Mouse (Mus musculus) heart, embryonic 16.5 days (tissue): ENCODE results near the gene Cox15. TPM values are rescaled to one million over a fixed set of nuclear protein-coding genes. Genes with fewer than 3 reads are reported as not detected.
A peak's percentile ranks its signal among the peaks of the same experiment; 100 is the strongest.

ENCODE experiments used
- ATAC-seq: fragments of 200-750 bp; cut with Nextera tagmentation; replicated peaks from 2 replicates; pipeline ENCODE4 v1.8.0; 2017; ENCODE audit warnings: moderate number of reproducible peaks; ENCODE audit not compliant: insufficient read depth, low FRiP score; ENCODE audit errors: extremely low read depth
- H3K27ac ChIP-seq: fragments of 300-500 bp; sonication (generic); 2 replicates; pipeline ENCODE4 v1.5.1; 2014; ENCODE audit warnings: mild to moderate bottlenecking, low read length, control low read depth, moderate library complexity
- H3K27me3 ChIP-seq: fragments of 300-500 bp; sonication (generic); 2 replicates; pipeline ENCODE4 v1.6.1; 2014; ENCODE audit warnings: low read length, mixed read lengths; ENCODE audit not compliant: control insufficient read depth, insufficient read depth
- H3K36me3 ChIP-seq: fragments of 300-500 bp; sonication (generic); 2 replicates; pipeline ENCODE4 v1.6.1; 2014; ENCODE audit not compliant: control insufficient read depth, insufficient read depth
- H3K4me1 ChIP-seq: fragments of 300-500 bp; sonication (generic); 2 replicates; pipeline ENCODE4 v1.6.1; 2014; ENCODE audit warnings: low read length, mixed read lengths; ENCODE audit not compliant: control insufficient read depth, insufficient read depth
- H3K4me2 ChIP-seq: fragments of 300-500 bp; sonication (generic); 2 replicates; pipeline ENCODE4 v1.6.1; 2014; ENCODE audit warnings: low read depth, mild to moderate bottlenecking, control low read depth, low read length
- H3K4me3 ChIP-seq: fragments of 300-500 bp; sonication (generic); 2 replicates; pipeline ENCODE4 v1.5.1; 2014; ENCODE audit warnings: mild to moderate bottlenecking, control low read depth, low read length
- H3K9ac ChIP-seq: fragments of 300-500 bp; sonication (generic); 2 replicates; pipeline ENCODE4 v1.6.1; 2014; ENCODE audit warnings: low read length, control low read depth
- H3K9me3 ChIP-seq: fragments of 300-500 bp; sonication (generic); replicated peaks from 2 replicates; pipeline ENCODE4 v1.6.1; 2016; ENCODE audit warnings: low read length; ENCODE audit not compliant: control insufficient read depth
- WGBS: fragments of 180-500 bp; shearing (Covaris S2); extraction: QIAGEN DNeasy Blood & Tissue Kit; methylation state at CpG from one replicate; pipeline ENCODE4 v1.1.7; 2014; 5-methylcytosine and 5-hydroxymethylcytosine counted together
- polyA plus RNA-seq: library from polyadenylated mRNA; unstranded; fragments of >200 nt; fragmentation: Nextera tagmentation; extraction: Ambion mirVana; gene quantifications from 2 replicates; pipeline ENCODE4 v1.2.1, GENCODE M21; 2015

Gene Cox15
- polyA plus RNA-seq, 1 experiment from 2014 or later, result 13.8 TPM

DNA sequence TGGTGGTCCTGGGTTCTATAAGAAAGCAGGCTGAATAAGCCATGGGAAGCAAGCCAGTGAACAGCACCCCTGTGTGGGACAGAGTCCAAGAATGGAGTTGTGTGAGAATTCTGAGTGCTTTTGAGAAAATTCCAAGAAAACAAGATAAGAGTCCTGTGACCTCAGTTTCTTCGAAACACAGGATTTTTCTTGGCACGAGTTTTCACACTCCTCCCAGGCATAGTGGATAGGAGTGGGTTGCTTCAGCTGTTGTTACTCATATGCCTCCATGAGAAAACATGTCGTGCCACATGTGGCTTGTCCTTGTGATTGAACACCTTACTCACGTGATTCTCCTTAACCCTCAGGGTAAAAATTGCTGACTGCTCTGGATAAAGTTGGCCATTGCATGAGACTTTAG lies 4.9 kb downstream of the Cox15 start:
- Histone ChIP-seq H3K27me3 (no peaks in the 10 kb centered on the region), H3K4me2 (no peak overlapping the region), H3K27ac (no peak overlapping the region), H3K4me1 (no peaks in the 10 kb centered on the region; the same call in 1 of the 2 replicates), H3K36me3 (peaks cover 46% of the 10 kb centered on the region), H3K9me3 (no peaks in the 10 kb centered on the region), H3K9ac (no peak overlapping the region), H3K4me3 (no peak overlapping the region)
- 54% methylated on average over 4 of the region's 4 CpGs for WGBS
- no peak for ATAC-seq

DNA sequence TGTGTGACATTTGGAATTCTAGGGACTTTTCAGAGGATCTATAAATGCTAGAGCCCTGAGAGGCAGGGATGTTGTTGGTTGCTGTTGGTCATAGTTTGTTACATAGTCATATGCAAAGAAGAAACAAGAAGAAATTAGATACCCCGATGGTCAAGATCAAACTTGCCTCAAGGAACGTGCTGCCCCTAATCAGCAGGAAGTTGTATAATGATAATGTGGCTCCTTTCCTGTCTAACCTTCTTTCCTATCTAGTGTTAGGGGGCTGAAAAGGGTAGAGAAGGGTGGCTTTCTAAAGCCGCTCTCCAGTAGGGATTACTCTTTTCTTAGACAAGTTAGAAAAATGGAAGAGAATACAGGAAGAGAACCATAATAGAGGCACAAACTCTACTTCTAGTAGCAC lies 7.1 kb downstream of the Cox15 start:
- Histone ChIP-seq H3K4me3 (no peak overlapping the region), H3K27ac (no peak overlapping the region), H3K27me3 (no peaks in the 10 kb centered on the region), H3K9me3 (no peaks in the 10 kb centered on the region), H3K9ac (no peak overlapping the region), H3K4me1 (no peaks in the 10 kb centered on the region), H3K36me3 (peaks cover 61% of the 10 kb centered on the region), H3K4me2 (no peak overlapping the region)
- ATAC-seq, result no peak
- 74% methylated on average over 3 of the region's 3 CpGs for WGBS

DNA sequence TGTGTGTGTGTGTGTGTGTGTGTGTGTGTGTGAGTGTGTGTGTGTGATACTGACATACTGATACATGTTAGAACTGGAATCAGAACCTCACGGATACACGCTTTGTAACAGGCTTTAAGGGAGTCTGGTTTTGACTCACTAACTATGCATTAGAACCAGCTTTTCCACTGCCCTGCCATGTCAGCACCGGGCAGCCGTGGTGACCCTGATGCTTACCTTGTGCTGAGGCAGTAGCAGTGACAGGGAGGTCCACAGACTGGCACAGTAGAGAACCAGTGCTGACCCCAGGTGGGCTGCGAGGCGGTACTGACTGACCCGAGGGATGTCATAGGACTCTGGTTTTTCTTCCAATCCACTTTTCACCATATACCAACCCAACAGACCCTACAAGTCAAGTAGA lies 9.4 kb downstream of the Cox15 start:
- no peaks in the 10 kb centered on the region for H3K27me3 ChIP-seq
- WGBS, result 92% methylated on average over 7 of the region's 7 CpGs
- H3K36me3 ChIP-seq, result peaks cover 58% of the 10 kb centered on the region
- ATAC-seq, result no peak
- H3K4me3 ChIP-seq, result no peak overlapping the region
- H3K9ac ChIP-seq, result no peak overlapping the region
- no peak overlapping the region for H3K4me2 ChIP-seq
- H3K27ac ChIP-seq, result no peak overlapping the region
- no peaks in the 10 kb centered on the region for H3K9me3 ChIP-seq
- H3K4me1 ChIP-seq, result no peaks in the 10 kb centered on the region

DNA sequence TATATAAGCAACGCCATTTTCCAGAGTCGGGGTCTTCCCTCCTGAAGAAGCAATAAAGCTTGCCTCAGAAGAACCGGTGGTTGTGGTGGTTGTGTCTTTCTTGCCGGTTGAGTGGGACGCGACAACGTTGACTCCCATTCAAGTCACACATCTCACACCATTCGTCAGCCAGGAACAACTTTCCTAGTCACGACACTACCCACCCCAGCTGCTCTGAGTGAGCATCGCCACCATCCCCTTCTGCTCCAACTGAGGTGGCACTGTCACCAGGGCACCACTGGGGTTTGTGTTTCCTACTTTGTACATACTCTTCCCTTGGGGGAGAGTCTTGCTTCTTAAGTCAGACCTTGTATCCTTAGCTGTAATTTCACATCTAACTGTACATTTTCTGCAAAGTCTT lies 14.4 kb downstream of the Cox15 start:
- ATAC-seq, result no peak
- no peaks in the 10 kb centered on the region for H3K4me1 ChIP-seq
- WGBS, result 93% methylated on average over 10 of the region's 10 CpGs
- no peak overlapping the region for H3K4me3 ChIP-seq
- no peak overlapping the region for H3K9ac ChIP-seq
- H3K36me3 ChIP-seq, result peaks cover 51% of the 10 kb centered on the region
- no peaks in the 10 kb centered on the region for H3K9me3 ChIP-seq
- no peaks in the 10 kb centered on the region for H3K27me3 ChIP-seq
- no peak overlapping the region for H3K4me2 ChIP-seq
- H3K27ac ChIP-seq, result no peak overlapping the region

DNA sequence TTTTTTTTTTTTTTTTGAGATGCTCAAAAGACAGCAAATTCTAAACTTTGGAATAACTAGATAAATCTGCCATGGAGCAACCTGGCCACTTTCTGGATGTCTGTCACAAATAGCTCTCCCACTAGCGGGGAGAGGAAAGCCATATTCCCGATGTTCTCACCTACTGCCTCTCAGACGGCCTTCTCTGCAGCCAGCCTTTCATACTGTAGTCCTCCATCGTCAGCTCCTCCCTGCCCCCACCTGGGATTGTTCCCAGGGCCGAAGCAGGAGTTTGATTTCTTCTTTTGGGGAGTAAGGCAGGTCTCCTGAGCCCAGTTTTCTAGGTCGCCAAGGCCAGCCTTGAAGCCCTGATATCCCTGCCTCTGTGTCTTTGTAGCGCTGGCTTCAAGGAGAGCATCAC lies 21.6 kb downstream of the Cox15 start:
- 64% methylated on average over 7 of the region's 7 CpGs for WGBS
- H3K9ac ChIP-seq, result no peak overlapping the region
- H3K27ac ChIP-seq, result no peak overlapping the region
- H3K27me3 ChIP-seq, result no peaks in the 10 kb centered on the region
- no peak overlapping the region for H3K4me2 ChIP-seq
- no peaks in the 10 kb centered on the region for H3K9me3 ChIP-seq
- ATAC-seq, result no peak
- H3K4me3 ChIP-seq, result no peak overlapping the region
- H3K36me3 ChIP-seq, result peaks cover 11% of the 10 kb centered on the region
- peaks cover 4% of the 10 kb centered on the region; the same call in 1 of the 2 replicates for H3K4me1 ChIP-seq

DNA sequence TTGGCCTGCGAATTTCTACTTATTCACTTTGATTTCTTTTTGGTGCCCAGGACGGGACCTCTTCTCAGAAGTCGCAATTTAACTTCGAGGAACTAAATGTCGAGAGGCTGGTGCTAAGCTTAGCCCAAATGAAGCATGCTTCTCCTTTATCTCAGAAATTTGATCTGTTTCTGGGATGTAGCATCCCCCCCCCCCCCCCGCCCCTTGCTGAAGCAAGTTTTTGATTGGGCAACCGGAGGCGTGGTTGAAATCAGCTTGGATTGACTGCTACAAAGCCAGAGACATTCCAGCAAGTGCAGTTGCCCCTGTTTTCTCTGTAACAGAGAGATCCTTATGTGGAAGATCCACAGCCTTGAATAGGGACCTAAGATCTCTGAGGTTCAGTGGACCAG lies 22.8 kb downstream of the Cox15 start:
- H3K27ac ChIP-seq, result no peak overlapping the region
- H3K36me3 ChIP-seq, result peaks cover 9% of the 10 kb centered on the region
- peaks cover 4% of the 10 kb centered on the region; the same call in 1 of the 2 replicates for H3K4me1 ChIP-seq
- H3K4me2 ChIP-seq, result peak overlapping the region; percentile 64
- WGBS, result 42% methylated on average over 8 of the region's 8 CpGs
- no peak for ATAC-seq
- H3K4me3 ChIP-seq, result peak overlapping the region; percentile 48
- peak overlapping the region; percentile 60 for H3K9ac ChIP-seq
- H3K27me3 ChIP-seq, result no peaks in the 10 kb centered on the region
- no peaks in the 10 kb centered on the region for H3K9me3 ChIP-seq

DNA sequence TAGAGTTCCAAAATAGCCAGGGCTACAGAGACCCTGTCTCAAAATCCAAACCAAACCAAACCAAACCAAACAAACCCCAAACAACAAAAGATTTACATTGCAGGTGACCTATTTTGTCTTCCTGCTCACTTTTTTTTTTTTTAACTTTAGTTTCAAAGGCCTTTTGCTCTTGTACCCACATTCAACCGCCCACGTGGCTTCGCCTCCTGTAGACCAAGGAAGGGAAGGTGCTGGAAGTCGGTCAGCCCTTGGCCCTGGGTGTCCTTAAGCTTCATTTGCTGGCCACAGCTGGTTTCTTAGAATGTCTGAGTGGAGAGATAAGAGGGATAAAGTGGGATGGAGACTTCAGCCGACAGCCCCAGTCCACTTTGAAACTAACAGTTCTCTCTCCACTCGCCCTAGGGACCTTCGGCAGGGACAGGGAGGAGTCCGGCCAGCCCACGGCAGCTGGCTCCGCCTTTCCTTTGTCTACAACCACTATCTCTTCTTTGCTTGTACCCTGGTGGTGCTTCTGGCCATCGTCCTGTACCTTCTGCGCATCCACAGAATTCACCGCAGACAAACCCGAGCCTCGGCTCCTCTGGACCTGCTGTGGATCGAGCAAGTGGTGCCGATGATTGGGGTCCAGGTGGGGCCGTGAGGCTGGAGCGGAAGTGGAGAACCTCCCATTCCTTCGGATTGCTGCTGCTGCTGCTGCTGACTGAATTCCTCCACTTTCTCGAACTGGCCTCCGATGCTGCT lies 23.3 kb downstream of the Cox15 start:
- Histone ChIP-seq H3K9me3 (no peaks in the 10 kb centered on the region), H3K36me3 (peaks cover 9% of the 10 kb centered on the region), H3K27me3 (no peaks in the 10 kb centered on the region), H3K27ac (0 out of 2 replicates have a peak overlapping the region, but pooled peaks have one; percentile 27), H3K4me1 (peaks cover 4% of the 10 kb centered on the region; the same call in 1 of the 2 replicates), H3K9ac (peak overlapping the region; percentile 60), H3K4me2 (peak overlapping the region; percentile 64), H3K4me3 (peak overlapping the region; percentile 48)
- ATAC-seq, result no peak
- WGBS, result 37% methylated on average over 22 of the region's 22 CpGs

DNA sequence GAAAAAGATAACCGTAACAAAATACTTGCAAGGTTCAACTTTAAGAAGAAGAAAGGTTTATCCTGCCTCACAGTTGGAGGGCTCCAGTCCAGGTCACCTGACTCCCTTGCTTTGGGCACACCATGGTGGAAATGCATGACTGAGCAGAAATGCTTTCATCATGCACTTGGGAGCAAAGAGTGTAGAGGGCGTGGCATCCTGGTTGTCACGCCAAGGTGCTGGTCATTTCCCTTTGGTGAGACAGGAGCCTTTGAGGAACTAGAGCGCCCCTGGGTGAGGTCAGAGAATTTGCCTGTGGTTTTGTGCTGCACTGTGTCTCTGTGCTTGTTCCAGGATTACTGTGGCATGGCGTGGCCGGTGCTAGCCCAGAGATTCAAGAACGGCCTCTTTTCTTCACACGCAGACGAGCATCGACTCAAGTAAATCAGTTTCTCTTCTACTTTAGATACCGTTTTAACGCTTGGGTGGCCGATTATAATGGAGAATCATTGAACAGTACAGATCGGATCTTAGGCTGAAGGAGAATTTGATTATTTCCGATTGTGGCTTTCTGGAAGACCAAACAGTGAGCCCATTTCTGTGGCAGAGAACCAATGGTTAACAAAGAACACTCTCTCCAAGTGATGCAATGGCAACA lies 26.2 kb downstream of the Cox15 start:
- peaks cover 4% of the 10 kb centered on the region; the same call in 1 of the 2 replicates for H3K4me1 ChIP-seq
- no peaks in the 10 kb centered on the region for H3K9me3 ChIP-seq
- no peak for ATAC-seq
- H3K9ac ChIP-seq, result no peak overlapping the region
- H3K27me3 ChIP-seq, result peaks cover 3% of the 10 kb centered on the region; the same call in 1 of the 2 replicates
- 90% methylated on average over 15 of the region's 15 CpGs for WGBS
- H3K27ac ChIP-seq, result no peak overlapping the region
- H3K4me3 ChIP-seq, result no peak overlapping the region
- H3K4me2 ChIP-seq, result no peak overlapping the region
- peaks cover 18% of the 10 kb centered on the region for H3K36me3 ChIP-seq

DNA sequence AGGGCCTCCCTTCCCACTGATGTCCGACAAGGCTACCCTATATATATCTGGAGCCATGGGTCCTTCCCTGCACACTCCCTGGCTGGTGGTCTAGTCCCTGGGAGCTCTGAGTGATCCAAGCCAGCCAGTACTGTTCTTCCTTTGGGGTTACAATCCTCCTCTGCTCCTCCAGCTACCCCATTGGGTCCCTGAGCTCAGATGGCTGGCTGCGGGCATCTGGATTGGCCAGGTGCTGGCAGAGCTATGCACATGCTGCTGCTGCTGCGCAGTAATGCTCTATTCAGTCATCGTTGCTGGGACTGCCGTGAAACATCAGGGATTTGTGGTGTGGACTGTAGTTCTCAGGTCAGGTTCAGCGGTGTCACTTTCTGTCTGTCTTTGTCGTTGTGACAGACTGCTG lies 28.0 kb downstream of the Cox15 start:
- Histone ChIP-seq H3K4me2 (no peak overlapping the region), H3K9ac (no peak overlapping the region), H3K27ac (no peak overlapping the region), H3K4me1 (peaks cover 4% of the 10 kb centered on the region; the same call in 1 of the 2 replicates), H3K36me3 (peaks cover 28% of the 10 kb centered on the region), H3K9me3 (no peaks in the 10 kb centered on the region), H3K4me3 (no peak overlapping the region), H3K27me3 (peaks cover 5% of the 10 kb centered on the region; the same call in 1 of the 2 replicates)
- no peak for ATAC-seq
- 86% methylated on average over 7 of the region's 7 CpGs for WGBS
